Mouse (Mus musculus) adrenal gland, postnatal 4 days (tissue): ENCODE data around the gene Scgb2b2. TPM values are rescaled to one million over a fixed set of nuclear protein-coding genes. Genes with fewer than 3 reads are reported as not detected.

Experiments
- DNase-seq, 2 experiments: peaks; one replicate each; pipeline ENCODE4 v3.0.0; 2021 to 2022; ENCODE audit warnings: low spot score in 2 of 2, mixed read lengths in 2 of 2
- long read RNA-seq, 2 experiments: library from polyadenylated mRNA; stranded (forward); transcript quantifications; one replicate each; pipeline ENCODE4 v2.0.0; 2021
- total RNA-seq, 2 experiments: library from RNA; stranded (reverse); gene quantifications; 2 replicates each; pipeline ENCODE4 v1.2.3; 2021

The Scgb2b2 gene
- total RNA-seq = not detected
- long read RNA-seq, experiment 1 = 0 reads
- long read RNA-seq, experiment 2 = 0 reads

DNA sequence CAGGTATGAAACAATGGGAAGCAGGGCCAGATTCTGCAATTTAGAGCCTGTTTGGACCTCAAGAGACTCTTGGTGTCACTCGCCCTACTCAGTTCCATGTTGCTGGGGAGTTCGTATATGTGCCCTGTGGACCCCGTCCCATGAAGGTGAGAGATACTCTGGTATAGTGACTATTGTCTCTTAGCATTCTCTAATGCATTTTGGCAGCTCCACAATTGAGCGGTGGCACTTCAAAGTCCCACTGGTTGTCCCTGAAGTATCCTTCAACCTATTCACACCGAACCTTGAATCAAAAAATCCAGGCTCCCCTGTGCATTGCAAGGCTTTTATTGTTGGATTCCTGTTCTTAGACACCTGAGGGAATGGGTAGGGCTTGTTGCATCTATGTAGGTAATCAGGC is at the start of gene Scgb2b2:
TSS of gene Scgb2b2 (plus strand) at position 301 of the 400 bp plus-strand sequence.
- no peak for DNase-seq

DNA sequence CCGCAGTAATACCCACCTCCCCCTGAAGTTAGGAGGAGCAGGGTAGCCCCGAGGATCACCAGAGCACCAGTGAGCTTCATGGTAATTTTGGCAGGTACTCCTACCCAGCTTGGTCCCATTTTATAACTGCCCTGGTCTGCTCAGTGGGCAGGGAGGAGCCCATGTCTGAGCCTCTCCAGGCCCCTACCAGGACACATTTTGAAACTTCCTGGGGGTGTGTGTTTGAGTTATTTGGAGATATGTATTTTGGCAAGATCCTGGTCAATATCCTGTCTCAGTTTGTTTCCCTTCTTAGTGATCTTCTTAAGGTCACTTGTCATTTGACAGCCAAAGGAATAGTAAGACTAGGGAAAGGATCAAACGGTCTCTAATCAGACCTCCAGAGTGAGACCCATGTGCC is 1.4 kb downstream of the Scgb2b2 start, which contains the start of gene Scgb1b2:
TSS of gene Scgb1b2 (minus strand) at position 101 of the 400 bp plus-strand sequence.
- no peak for DNase-seq

Other genes with a start within 250 kb of the Scgb2b2 start
- 10 to 100 TPM; 30.0 to 31.2 TPM for gene Fxyd5, start 248.0 kb upstream of the Scgb2b2 start, total RNA-seq
- gene Fxyd7, start 239.0 kb upstream of the Scgb2b2 start, total RNA-seq = 10 to 100 TPM in 1 of 2 experiments, 1 to 10 TPM in 1; 8.9 to 13.3 TPM
- gene Fxyd1, start 233.3 kb upstream of the Scgb2b2 start, total RNA-seq = 100 to 1,000 TPM; 141 to 173 TPM
- 1 to 10 TPM; 6.8 to 6.9 TPM for gene Lgi4, start 231.2 kb upstream of the Scgb2b2 start, total RNA-seq
- gene Fxyd3, start 213.8 kb upstream of the Scgb2b2 start, total RNA-seq = 1 to 10 TPM; 2.0 to 5.9 TPM
- gene Hpn, start 175.2 kb upstream of the Scgb2b2 start, total RNA-seq = 10 to 100 TPM; 18.2 to 25.4 TPM
- 10 to 100 TPM; 10.8 to 10.9 TPM for gene Scn1b, start 163.5 kb upstream of the Scgb2b2 start, total RNA-seq
- 10 to 100 TPM; 55.4 to 58.7 TPM for gene Gramd1a, start 134.6 kb upstream of the Scgb2b2 start, total RNA-seq
- gene Scgb1b2, start 1.3 kb downstream of the Scgb2b2 start, total RNA-seq = not detected
- gene Scgb2b3, start 71.6 kb downstream of the Scgb2b2 start, total RNA-seq = not detected
- gene Scgb1b3, start 85.1 kb downstream of the Scgb2b2 start, total RNA-seq = not detected